Comparison of ENCODE assay signal across 20 mouse cellular contexts in genomic region chr5:96681085-96681484, GRCm38 (mm10).
"Had no signal": no experiment of that assay in that cellular context is flagged by ENCODE, and none has a peak within 500 bp of the region (broad histone marks: within the 10 kb centered on the region; RNA-seq: fewer than 3 reads in every experiment).

No protein-coding gene starts in this region.

- H3K9ac ChIP-seq: kidney, embryonic 15.5 days; liver, embryonic 12.5 days; liver, embryonic 15.5 days; neural tube, embryonic 13.5 days; stomach, embryonic 15.5 days had no signal

- DNase-seq: kidney, adult 11 months; kidney, adult 8-10 months; kidney, postnatal 10 days; kidney, postnatal 36 days; layer of hippocampus, postnatal 36 days; liver; lung, adult 2 months; lung, postnatal 4 days; midbrain, embryonic 14.5 days; retina, postnatal 1 day; right cerebral cortex, postnatal 25 days; spleen, adult 18-20 months; thymus, postnatal 25 days had no signal

- H3K36me3 ChIP-seq: liver, embryonic 12.5 days; liver, embryonic 15.5 days; neural tube, embryonic 13.5 days had no signal

- H3K4me1 ChIP-seq: kidney, embryonic 15.5 days; liver, embryonic 12.5 days; liver, embryonic 15.5 days; stomach, embryonic 15.5 days had no signal

- ATAC-seq: liver, embryonic 12.5 days had no signal

- H3K9me3 ChIP-seq: kidney, embryonic 15.5 days; liver, embryonic 12.5 days; liver, embryonic 15.5 days; neural tube, embryonic 13.5 days; stomach, embryonic 15.5 days had no signal

- H3K4me3 ChIP-seq: kidney, embryonic 15.5 days; left cerebral cortex, adult 2 months; liver, embryonic 12.5 days; liver, embryonic 15.5 days; neural tube, embryonic 13.5 days; stomach, embryonic 15.5 days had no signal

- H3K27me3 ChIP-seq: kidney, embryonic 15.5 days; liver, embryonic 12.5 days; liver, embryonic 15.5 days; neural tube, embryonic 13.5 days; stomach, embryonic 15.5 days had no signal

- H3K4me2 ChIP-seq: kidney, embryonic 15.5 days; liver, embryonic 12.5 days; liver, embryonic 15.5 days; midbrain, embryonic 11.5 days; neural tube, embryonic 13.5 days; stomach, embryonic 15.5 days had no signal

- H3K27ac ChIP-seq: kidney, embryonic 15.5 days; left cerebral cortex, adult 2 months; liver, embryonic 12.5 days; liver, embryonic 15.5 days; neural tube, embryonic 13.5 days; stomach, embryonic 15.5 days had no signal
